Mouse (Mus musculus) stomach, embryonic 16.5 days (tissue): ENCODE measurements around the gene Dpep2nb. TPM values are rescaled to one million over a fixed set of nuclear protein-coding genes. Genes with fewer than 3 reads are reported as not detected.
A peak's percentile ranks its signal among the peaks of the same experiment; 100 is the strongest.

Experiments
- ATAC-seq: fragments of 200-750 bp; cut with Nextera tagmentation; 2 replicates; pipeline ENCODE4 v1.8.0; 2017; ENCODE audit warnings: moderate number of reproducible peaks, moderate TSS enrichment; ENCODE audit not compliant: insufficient read depth, low FRiP score
- H3K27ac ChIP-seq: fragments of 300-500 bp; sonication (generic); 2 replicates; pipeline ENCODE4 v1.5.1; 2014; ENCODE audit warnings: low read length
- H3K27me3 ChIP-seq: fragments of 300-500 bp; sonication (generic); 2 replicates; pipeline ENCODE4 v1.6.1; 2014; ENCODE audit warnings: low read length, control low read depth, mixed read lengths; ENCODE audit not compliant: control insufficient read depth, insufficient read depth
- H3K36me3 ChIP-seq: fragments of 300-500 bp; sonication (generic); 2 replicates; pipeline ENCODE4 v1.6.1; 2014; ENCODE audit warnings: low read length; ENCODE audit not compliant: control insufficient read depth, insufficient read depth
- H3K4me1 ChIP-seq: fragments of 300-500 bp; sonication (generic); 2 replicates; pipeline ENCODE4 v1.6.1; 2014; ENCODE audit warnings: low read length, control low read depth, mixed read lengths; ENCODE audit not compliant: control insufficient read depth, insufficient read depth
- H3K4me2 ChIP-seq: fragments of 300-500 bp; sonication (generic); 2 replicates; pipeline ENCODE4 v1.6.1; 2014; ENCODE audit warnings: low read depth, low read length, mixed read lengths
- H3K4me3 ChIP-seq: fragments of 300-500 bp; sonication (generic); replicated peaks from 2 replicates; pipeline ENCODE4 v1.5.1; 2014; ENCODE audit warnings: mild to moderate bottlenecking, low read length
- H3K9ac ChIP-seq: fragments of 300-500 bp; sonication (generic); 2 replicates; pipeline ENCODE4 v1.6.1; 2014; ENCODE audit warnings: low read length
- H3K9me3 ChIP-seq: fragments of 300-500 bp; sonication (generic); replicated peaks from 2 replicates; pipeline ENCODE4 v1.6.1; 2016; ENCODE audit warnings: low read length, control low read depth; ENCODE audit not compliant: control insufficient read depth
- WGBS: fragments of 180-500 bp; shearing (Covaris S2); extraction: QIAGEN DNeasy Blood & Tissue Kit; methylation state at CpG from one replicate; pipeline ENCODE4 v1.1.7; 2014; 5-methylcytosine and 5-hydroxymethylcytosine counted together
- polyA plus RNA-seq: library from polyadenylated mRNA; unstranded; fragments of >200 nt; fragmentation: Nextera tagmentation; extraction: Ambion mirVana; gene quantifications from 2 replicates; pipeline ENCODE4 v1.2.1, GENCODE M21; 2015

Dpep2nb gene
- polyA plus RNA-seq, 1 experiment from 2014 or later: not detected

- WGBS: 68% methylated on average over 7 of the region's 7 CpGs
- Histone ChIP-seq H3K36me3 (no peaks in the 10 kb centered on the region), H3K4me3 (no peak overlapping the region), H3K27me3 (no peaks in the 10 kb centered on the region), H3K9me3 (no peaks in the 10 kb centered on the region), H3K9ac (no peak overlapping the region), H3K27ac (no peak overlapping the region), H3K4me2 (no peak overlapping the region), H3K4me1 (no peaks in the 10 kb centered on the region)
- ATAC-seq: no peak
Observed at GRCm38 (mm10) chr8:105975363-105975762, 30.4 kb downstream of the Dpep2nb start.

GRCm38 (mm10) chr8:105971019-105971720, 34.6 kb downstream of the Dpep2nb start:
- Histone ChIP-seq H3K9me3 (no peaks in the 10 kb centered on the region), H3K27ac (no peak overlapping the region), H3K4me2 (no peak overlapping the region), H3K4me1 (peaks cover 11% of the 10 kb centered on the region; the same call in 1 of the 2 replicates), H3K27me3 (no peaks in the 10 kb centered on the region), H3K4me3 (no peak overlapping the region), H3K36me3 (no peaks in the 10 kb centered on the region), H3K9ac (no peak overlapping the region)
- 79% methylated on average over 8 of the region's 8 CpGs for WGBS
- ATAC-seq: no peak

DNA sequence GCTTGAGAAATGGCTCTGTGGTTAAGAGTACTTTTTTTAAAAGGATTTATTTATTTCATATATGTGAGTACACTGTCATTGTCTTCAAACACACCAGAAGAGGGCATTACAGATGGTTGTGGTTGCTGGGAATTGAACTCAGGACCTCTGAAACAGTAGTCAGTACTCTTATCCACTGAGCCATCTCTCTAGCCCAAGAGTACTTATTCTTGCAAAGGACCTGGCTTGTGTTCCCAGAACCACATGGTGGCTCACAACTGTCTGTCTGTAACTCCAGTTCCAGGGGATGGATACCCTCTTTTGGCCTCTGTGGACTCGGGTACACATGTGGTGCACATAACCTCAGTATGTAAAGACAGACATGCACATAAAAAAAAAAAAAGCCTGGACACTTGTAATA, 36.4 kb downstream of the Dpep2nb start:
- H3K4me1 ChIP-seq: peaks cover 19% of the 10 kb centered on the region
- H3K4me2 ChIP-seq: no peak overlapping the region
- H3K9ac ChIP-seq: no peak overlapping the region
- no peaks in the 10 kb centered on the region for H3K36me3 ChIP-seq
- no peak overlapping the region for H3K27ac ChIP-seq
- no peak for ATAC-seq
- H3K9me3 ChIP-seq: no peaks in the 10 kb centered on the region
- no peak overlapping the region for H3K4me3 ChIP-seq
- 71% methylated on average over 1 of the region's 1 CpGs for WGBS
- no peaks in the 10 kb centered on the region for H3K27me3 ChIP-seq

DNA sequence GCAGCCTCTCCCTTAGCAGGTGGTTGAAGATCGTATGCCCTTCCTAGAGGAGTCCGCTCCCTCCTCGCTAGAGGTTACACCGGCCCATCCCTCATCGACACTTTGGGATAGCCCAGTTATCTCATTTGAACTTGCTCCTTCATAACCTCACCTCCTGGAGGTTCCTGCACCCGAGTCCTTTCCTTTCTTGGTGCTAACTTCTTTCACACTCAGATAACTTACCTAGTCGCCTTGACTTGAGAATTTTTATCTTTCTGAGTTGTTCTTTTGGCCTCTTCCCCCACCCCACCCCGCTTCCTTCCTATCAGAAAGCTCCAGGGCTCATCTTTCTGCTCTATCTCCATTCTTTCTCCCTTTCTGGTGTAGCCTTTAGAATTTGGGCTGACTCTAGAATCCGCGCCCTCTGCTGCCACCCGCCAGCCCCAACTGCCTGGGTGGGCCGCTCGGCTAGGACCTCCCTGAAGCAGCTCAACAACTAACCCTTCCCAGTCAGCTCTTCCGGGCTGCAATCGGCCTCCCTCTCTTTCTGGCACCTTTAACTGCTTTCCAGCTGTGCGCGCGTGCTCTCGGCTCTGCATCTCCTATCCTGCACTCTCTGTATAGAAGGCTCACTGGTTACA, 39.0 kb downstream of the Dpep2nb start:
- Histone ChIP-seq H3K27me3 (no peaks in the 10 kb centered on the region), H3K4me3 (peak overlapping the region; percentile 85), H3K9ac (peak overlapping the region; percentile 24; the same call in 1 of the 2 replicates), H3K9me3 (no peaks in the 10 kb centered on the region), H3K27ac (peak overlapping the region; percentile 57), H3K4me1 (peaks cover 25% of the 10 kb centered on the region), H3K4me2 (peak overlapping the region; percentile 70), H3K36me3 (no peaks in the 10 kb centered on the region)
- 11% methylated on average over 19 of the region's 19 CpGs for WGBS
- ATAC-seq: peak; percentile 57

DNA sequence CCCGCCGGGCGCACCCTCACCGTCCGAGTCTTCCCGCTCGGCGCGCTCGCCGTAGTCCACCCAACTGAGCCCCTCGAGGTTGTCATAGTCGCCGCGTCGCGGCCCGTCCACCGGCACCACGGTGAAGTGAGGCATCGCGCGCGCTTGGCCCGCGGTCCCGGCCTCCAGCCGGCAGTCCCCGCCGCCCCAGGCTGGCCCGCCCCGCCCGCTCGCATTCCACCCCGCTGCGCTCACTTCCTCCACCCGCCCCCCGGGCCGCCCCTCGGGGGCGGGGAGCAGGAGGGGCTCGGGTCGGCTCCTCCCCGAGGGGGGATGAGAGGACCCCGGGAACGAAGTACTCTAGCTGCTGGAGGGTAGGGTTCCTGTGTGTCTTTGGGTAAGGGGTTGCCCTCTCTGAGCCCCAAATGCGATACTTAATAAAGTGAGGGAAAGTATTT, 39.9 kb downstream of the Dpep2nb start, which contains the start of gene Slc12a4:
Slc12a4 (minus strand) TSS at position 193 of the 437 bp plus-strand sequence.
- Histone ChIP-seq H3K4me1 (peaks cover 25% of the 10 kb centered on the region), H3K9me3 (no peaks in the 10 kb centered on the region), H3K27me3 (no peaks in the 10 kb centered on the region), H3K4me3 (peak within 1 kb of the TSS; percentile 85), H3K36me3 (no peaks in the 10 kb centered on the region), H3K9ac (peak within 1 kb of the TSS; percentile 91), H3K27ac (peak within 1 kb of the TSS; percentile 96), H3K4me2 (peak within 1 kb of the TSS; percentile 70)
- under 1% methylated on average over 46 of the region's 47 CpGs for WGBS
- ATAC-seq: peak; percentile 94

GRCm38 (mm10) chr8:105965266-105965904, 40.4 kb downstream of the Dpep2nb start:
- Histone ChIP-seq H3K4me3 (peak overlapping the region; percentile 85), H3K4me2 (peak overlapping the region; percentile 70), H3K27ac (peak overlapping the region; percentile 96), H3K4me1 (peaks cover 25% of the 10 kb centered on the region), H3K36me3 (no peaks in the 10 kb centered on the region), H3K9me3 (no peaks in the 10 kb centered on the region), H3K9ac (peak overlapping the region; percentile 91), H3K27me3 (no peaks in the 10 kb centered on the region)
- WGBS: under 1% methylated on average over 40 of the region's 40 CpGs
- ATAC-seq: peak; percentile 74

DNA sequence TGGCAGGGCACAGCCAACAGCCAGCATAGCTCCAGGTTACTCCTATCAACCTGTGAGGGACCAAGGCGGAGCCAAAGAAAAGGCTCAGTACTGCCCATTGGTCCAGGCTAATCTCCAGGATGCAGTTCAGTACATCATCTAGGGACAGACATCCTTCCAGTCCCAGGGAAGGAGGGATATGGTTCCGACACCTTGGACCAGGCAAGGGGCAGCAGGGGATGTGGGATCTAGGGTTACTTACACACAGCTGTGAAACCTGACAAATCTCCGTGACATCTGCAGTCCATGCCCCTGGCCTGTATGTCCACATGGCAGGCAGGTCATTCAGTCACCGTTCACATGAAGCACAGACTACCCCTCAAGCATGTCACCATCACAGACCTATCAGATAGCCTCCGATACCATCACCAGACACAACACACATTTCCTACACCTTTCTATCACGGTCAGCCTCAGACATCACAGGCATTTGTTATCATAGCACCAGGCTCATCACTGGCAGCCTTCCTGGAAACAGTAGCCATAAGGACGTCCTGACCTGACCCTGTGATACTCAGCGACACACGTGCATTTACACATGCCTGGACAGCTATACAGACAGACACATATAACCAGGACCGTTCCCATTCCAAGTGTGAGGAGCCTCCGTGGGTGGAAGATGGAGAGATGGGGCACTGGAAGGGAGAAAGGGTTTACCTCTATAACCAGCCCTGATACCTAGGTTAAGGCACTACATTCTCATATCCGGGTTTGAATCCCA, 41.1 kb downstream of the Dpep2nb start:
- Histone ChIP-seq H3K27me3 (no peaks in the 10 kb centered on the region), H3K9me3 (no peaks in the 10 kb centered on the region), H3K4me3 (peak overlapping the region; percentile 85), H3K4me1 (peaks cover 30% of the 10 kb centered on the region), H3K27ac (peak overlapping the region; percentile 96), H3K4me2 (peak overlapping the region; percentile 70), H3K36me3 (no peaks in the 10 kb centered on the region), H3K9ac (peak overlapping the region; percentile 91)
- WGBS: 52% methylated on average over 12 of the region's 12 CpGs
- no peak for ATAC-seq

GRCm38 (mm10) chr8:105961536-105961935, 44.2 kb downstream of the Dpep2nb start:
- no peak for ATAC-seq
- Histone ChIP-seq H3K4me2 (no peak overlapping the region), H3K9me3 (no peaks in the 10 kb centered on the region), H3K9ac (no peak overlapping the region), H3K27me3 (no peaks in the 10 kb centered on the region), H3K4me3 (no peak overlapping the region), H3K36me3 (no peaks in the 10 kb centered on the region; the same call in 1 of the 2 replicates), H3K4me1 (peaks cover 28% of the 10 kb centered on the region), H3K27ac (no peak overlapping the region)
- 88% methylated on average over 10 of the region's 10 CpGs for WGBS
